Mouse (Mus musculus) testis, adult 2 months (tissue): ENCODE data around the gene Gnb1.

ENCODE experiments used
- CTCF ChIP-seq: fragments of 200-500 bp; IDR thresholded peaks from 2 replicates; pipeline ENCODE4 v1.5.1; 2012; ENCODE audit warnings: low read depth, mild to moderate bottlenecking, inconsistent platforms, low read length, moderate library complexity; ENCODE audit not compliant: control insufficient read depth, insufficient read depth, insufficient replicate concordance
- POLR2A ChIP-seq: fragments of 200-500 bp; IDR thresholded peaks from 2 replicates; pipeline ENCODE4 v1.6.1; 2012; ENCODE audit warnings: low read depth, mild to moderate bottlenecking, inconsistent platforms, low read length, moderate library complexity; ENCODE audit not compliant: control insufficient read depth

DNA sequence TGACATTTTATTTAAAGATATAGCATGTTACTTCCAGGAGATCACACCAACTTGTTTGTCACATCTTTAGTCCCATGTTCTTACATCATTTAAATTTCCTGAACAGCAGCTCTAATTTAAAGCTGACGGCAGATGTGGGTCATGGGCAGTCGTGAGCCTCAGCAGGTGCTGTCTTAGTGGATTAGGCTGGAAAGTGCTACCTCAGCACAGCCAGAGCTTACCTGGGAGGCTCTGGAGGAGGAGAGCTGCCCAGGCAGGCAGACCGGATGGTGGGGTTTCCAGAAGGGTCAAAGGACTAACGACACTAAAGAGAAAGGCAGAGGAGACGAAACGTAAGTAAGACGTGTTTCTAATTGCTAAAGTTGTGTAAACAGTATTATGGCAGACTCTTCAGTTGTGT lies 31.2 kb downstream of the Gnb1 start:
- TF ChIP-seq CTCF (no peak), POLR2A (no peak)
